Mouse (Mus musculus): ENCODE data around the gene Klf7. TPM values are rescaled to one million over a fixed set of nuclear protein-coding genes. Genes with fewer than 3 reads are reported as not detected.
A peak's percentile ranks its signal among the peaks of the same experiment; 100 is the strongest.

Klf7 gene
- 86.1 and 95.5 TPM in 2 replicates for polyA plus RNA-seq (2014; fragmentation: Nextera tagmentation; extraction: Ambion mirVana)

- DNase-seq, result peak; percentile 99
- H3K4me3 ChIP-seq (replicated peaks; ENCODE audit: low read depth, low read length), result peak within 1 kb of the TSS; percentile 84
- H3K9ac ChIP-seq (replicated peaks; ENCODE audit: low read length), result peak within 1 kb of the TSS; percentile 100
- peak; percentile 98 for ATAC-seq (ENCODE audit: low FRiP score, low TSS enrichment)
- peak within 1 kb of the TSS; percentile 100 for H3K27ac ChIP-seq (replicated peaks; ENCODE audit: low read depth, low read length)
- no peaks in the 10 kb centered on the region for H3K27me3 ChIP-seq (ENCODE audit: control insufficient read depth, insufficient read depth, low read length)
- peak within 1 kb of the TSS; percentile 59 for H3K4me2 ChIP-seq (ENCODE audit: low read length)
- WGBS, result under 1% methylated on average over 81 of the region's 82 CpGs
- peaks cover 23% of the 10 kb centered on the region; the same call in 1 of the 2 replicates for H3K4me1 ChIP-seq (ENCODE audit: control insufficient read depth, insufficient read depth, low read length)
- H3K9me3 ChIP-seq (ENCODE audit: control insufficient read depth, low read length), result no peaks in the 10 kb centered on the region
- no peaks in the 10 kb centered on the region for H3K36me3 ChIP-seq (ENCODE audit: control insufficient read depth, insufficient read depth, low read length)
Observed at GRCm38 (mm10) chr1:64121559-64122465, at the start of gene Klf7. Gene Klf7, minus strand, starts transcription at chr1:64122282.

GRCm38 (mm10) chr1:64164526-64165062, 42.5 kb upstream of the Klf7 start:
- Histone ChIP-seq H3K9me3 (ENCODE audit: control insufficient read depth, low read length) (no peaks in the 10 kb centered on the region), H3K4me2 (ENCODE audit: low read length) (no peak overlapping the region), H3K4me1 (ENCODE audit: control insufficient read depth, insufficient read depth, low read length) (peaks cover 4% of the 10 kb centered on the region; the same call in 1 of the 2 replicates), H3K27me3 (ENCODE audit: control insufficient read depth, insufficient read depth, low read length) (no peaks in the 10 kb centered on the region), H3K4me3 (replicated peaks; ENCODE audit: low read depth, low read length) (no peak overlapping the region), H3K9ac (replicated peaks; ENCODE audit: low read length) (no peak overlapping the region), H3K27ac (replicated peaks; ENCODE audit: low read depth, low read length) (no peak overlapping the region), H3K36me3 (ENCODE audit: control insufficient read depth, insufficient read depth, low read length) (no peaks in the 10 kb centered on the region)
- ATAC-seq (ENCODE audit: low FRiP score, low TSS enrichment) (no peak), DNase-seq (no peak)
- WGBS, result 61% methylated on average over 5 of the region's 5 CpGs

- no peak overlapping the region for H3K27ac ChIP-seq (replicated peaks; ENCODE audit: low read depth, low read length)
- no peak for DNase-seq
Observed at GRCm38 (mm10) chr1:64158766-64159165, 36.7 kb upstream of the Klf7 start.

DNA sequence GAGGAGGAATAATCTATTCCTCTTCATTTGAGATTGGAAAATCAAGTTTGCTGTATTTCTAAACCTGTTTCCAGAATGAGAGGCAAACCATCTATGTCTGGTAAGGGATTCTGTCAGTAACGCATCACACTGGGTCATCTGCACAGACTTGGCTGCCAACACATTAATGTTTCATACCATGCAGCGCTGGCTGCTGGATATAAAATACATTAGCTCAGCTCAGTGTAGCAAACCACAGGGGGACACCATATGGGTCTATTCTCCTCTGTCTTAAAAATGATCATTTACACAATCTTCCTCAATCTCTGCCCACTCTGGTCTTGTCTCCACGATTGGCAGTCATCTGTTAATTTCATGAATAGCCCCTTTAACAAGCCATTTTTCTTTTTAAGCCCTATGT, 27.1 kb upstream of the Klf7 start:
- DNase-seq, result peak; percentile 39
- H3K4me3 ChIP-seq (replicated peaks; ENCODE audit: low read depth, low read length), result no peak overlapping the region
- H3K9me3 ChIP-seq (ENCODE audit: control insufficient read depth, low read length), result no peaks in the 10 kb centered on the region
- 57% methylated on average over 3 of the region's 3 CpGs for WGBS
- H3K27ac ChIP-seq (replicated peaks; ENCODE audit: low read depth, low read length), result no peak overlapping the region
- no peak for ATAC-seq (ENCODE audit: low FRiP score, low TSS enrichment)
- H3K4me2 ChIP-seq (ENCODE audit: low read length), result no peak overlapping the region
- no peaks in the 10 kb centered on the region for H3K27me3 ChIP-seq (ENCODE audit: control insufficient read depth, insufficient read depth, low read length)
- 0 out of 2 replicates have a peak, but pooled peaks cover 3% of the 10 kb centered on the region for H3K4me1 ChIP-seq (ENCODE audit: control insufficient read depth, insufficient read depth, low read length)
- H3K36me3 ChIP-seq (ENCODE audit: control insufficient read depth, insufficient read depth, low read length), result no peaks in the 10 kb centered on the region
- H3K9ac ChIP-seq (replicated peaks; ENCODE audit: low read length), result no peak overlapping the region

More at GRCm38 (mm10) chr1:64158766-64159165, 36.7 kb upstream of the Klf7 start:
- Histone ChIP-seq H3K4me3 (replicated peaks; ENCODE audit: low read depth, low read length) (no peak overlapping the region), H3K9me3 (ENCODE audit: control insufficient read depth, low read length) (no peaks in the 10 kb centered on the region), H3K4me1 (ENCODE audit: control insufficient read depth, insufficient read depth, low read length) (no peaks in the 10 kb centered on the region), H3K9ac (replicated peaks; ENCODE audit: low read length) (no peak overlapping the region), H3K36me3 (ENCODE audit: control insufficient read depth, insufficient read depth, low read length) (no peaks in the 10 kb centered on the region), H3K4me2 (ENCODE audit: low read length) (no peak overlapping the region), H3K27me3 (ENCODE audit: control insufficient read depth, insufficient read depth, low read length) (no peaks in the 10 kb centered on the region)
- no peak for ATAC-seq (ENCODE audit: low FRiP score, low TSS enrichment)
- WGBS, result 67% methylated on average over 3 of the region's 3 CpGs

GRCm38 (mm10) chr1:64142691-64143445, 20.8 kb upstream of the Klf7 start:
- Histone ChIP-seq H3K36me3 (ENCODE audit: control insufficient read depth, insufficient read depth, low read length) (no peaks in the 10 kb centered on the region), H3K4me3 (replicated peaks; ENCODE audit: low read depth, low read length) (no peak overlapping the region), H3K9me3 (ENCODE audit: control insufficient read depth, low read length) (no peaks in the 10 kb centered on the region), H3K4me2 (ENCODE audit: low read length) (no peak overlapping the region), H3K27me3 (ENCODE audit: control insufficient read depth, insufficient read depth, low read length) (no peaks in the 10 kb centered on the region), H3K4me1 (ENCODE audit: control insufficient read depth, insufficient read depth, low read length) (peaks cover 3% of the 10 kb centered on the region; the same call in 1 of the 2 replicates), H3K27ac (replicated peaks; ENCODE audit: low read depth, low read length) (no peak overlapping the region), H3K9ac (replicated peaks; ENCODE audit: low read length) (no peak overlapping the region)
- 57% methylated on average over 6 of the region's 6 CpGs for WGBS
- ATAC-seq (ENCODE audit: low FRiP score, low TSS enrichment) (no peak), DNase-seq (peak; percentile 40)

DNA sequence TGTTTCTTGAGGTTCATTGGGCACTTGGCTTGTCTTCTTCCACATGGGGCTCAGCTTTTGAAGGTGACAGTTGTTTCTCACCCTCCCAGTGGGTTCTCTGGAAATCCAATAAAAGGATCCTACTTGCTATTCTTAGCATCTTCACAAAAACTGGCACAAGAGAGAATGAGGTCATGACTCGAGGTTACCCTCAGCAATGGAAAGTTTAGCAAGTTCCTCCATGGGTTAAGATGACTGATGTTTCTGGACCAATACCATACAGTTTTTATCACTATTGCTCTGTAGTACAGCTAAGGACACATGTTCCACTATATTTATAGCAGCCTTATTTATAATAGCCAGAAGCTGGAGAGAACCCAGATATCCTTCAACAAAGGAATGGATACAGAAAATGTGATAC, 12.4 kb upstream of the Klf7 start:
- no peak for DNase-seq
- H3K27me3 ChIP-seq (ENCODE audit: control insufficient read depth, insufficient read depth, low read length), result no peaks in the 10 kb centered on the region
- no peak for ATAC-seq (ENCODE audit: low FRiP score, low TSS enrichment)
- H3K27ac ChIP-seq (replicated peaks; ENCODE audit: low read depth, low read length), result no peak overlapping the region
- no peak overlapping the region for H3K4me2 ChIP-seq (ENCODE audit: low read length)
- no peak overlapping the region for H3K9ac ChIP-seq (replicated peaks; ENCODE audit: low read length)
- no peaks in the 10 kb centered on the region for H3K9me3 ChIP-seq (ENCODE audit: control insufficient read depth, low read length)
- H3K4me3 ChIP-seq (replicated peaks; ENCODE audit: low read depth, low read length), result no peak overlapping the region
- no peaks in the 10 kb centered on the region for H3K36me3 ChIP-seq (ENCODE audit: control insufficient read depth, insufficient read depth, low read length)
- H3K4me1 ChIP-seq (ENCODE audit: control insufficient read depth, insufficient read depth, low read length), result no peaks in the 10 kb centered on the region
- 70% methylated on average over 1 of the region's 1 CpGs for WGBS

GRCm38 (mm10) chr1:64126822-64127221, 4.7 kb upstream of the Klf7 start:
- ATAC-seq (ENCODE audit: low FRiP score, low TSS enrichment) (no peak), DNase-seq (no peak)
- Histone ChIP-seq H3K4me1 (ENCODE audit: control insufficient read depth, insufficient read depth, low read length) (peaks cover 5% of the 10 kb centered on the region; the same call in 1 of the 2 replicates), H3K9me3 (ENCODE audit: control insufficient read depth, low read length) (no peaks in the 10 kb centered on the region), H3K4me2 (ENCODE audit: low read length) (no peak overlapping the region), H3K36me3 (ENCODE audit: control insufficient read depth, insufficient read depth, low read length) (no peaks in the 10 kb centered on the region), H3K9ac (replicated peaks; ENCODE audit: low read length) (no peak overlapping the region), H3K4me3 (replicated peaks; ENCODE audit: low read depth, low read length) (no peak overlapping the region), H3K27ac (replicated peaks; ENCODE audit: low read depth, low read length) (no peak overlapping the region), H3K27me3 (ENCODE audit: control insufficient read depth, insufficient read depth, low read length) (no peaks in the 10 kb centered on the region)
- 86% methylated on average over 2 of the region's 2 CpGs for WGBS

DNA sequence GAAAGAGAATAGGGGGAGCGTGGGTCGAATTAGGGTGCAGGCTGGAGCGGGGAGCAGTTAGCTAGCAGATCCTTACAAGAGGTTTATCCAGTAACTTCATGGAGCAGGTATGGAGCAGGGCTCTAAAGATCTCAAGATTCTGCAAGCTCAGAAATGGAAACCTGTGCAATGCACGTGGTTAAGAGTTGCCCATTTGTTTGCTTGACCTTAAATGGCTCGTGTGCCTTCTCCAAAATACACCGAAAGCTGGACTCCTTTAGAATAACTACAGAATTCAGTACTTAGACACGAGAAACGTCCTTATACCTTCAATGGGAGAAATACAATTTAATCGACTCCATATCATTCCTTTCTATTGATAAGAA, 366 bp upstream of the Klf7 start:
- H3K4me3 ChIP-seq (replicated peaks; ENCODE audit: low read depth, low read length), result peak overlapping the region; percentile 84
- peak overlapping the region; percentile 100 for H3K27ac ChIP-seq (replicated peaks; ENCODE audit: low read depth, low read length)
- no peaks in the 10 kb centered on the region for H3K27me3 ChIP-seq (ENCODE audit: control insufficient read depth, insufficient read depth, low read length)
- peak overlapping the region; percentile 59 for H3K4me2 ChIP-seq (ENCODE audit: low read length)
- ATAC-seq (ENCODE audit: low FRiP score, low TSS enrichment), result no peak
- H3K9me3 ChIP-seq (ENCODE audit: control insufficient read depth, low read length), result no peaks in the 10 kb centered on the region
- H3K4me1 ChIP-seq (ENCODE audit: control insufficient read depth, insufficient read depth, low read length), result peaks cover 18% of the 10 kb centered on the region; the same call in 1 of the 2 replicates
- no peaks in the 10 kb centered on the region for H3K36me3 ChIP-seq (ENCODE audit: control insufficient read depth, insufficient read depth, low read length)
- DNase-seq, result no peak
- 20% methylated on average over 9 of the region's 9 CpGs for WGBS
- peak overlapping the region; percentile 100 for H3K9ac ChIP-seq (replicated peaks; ENCODE audit: low read length)

Data from midbrain, embryonic 14.5 days (tissue).